Mouse (Mus musculus) lung, embryonic 14.5 days (tissue): ENCODE results near the gene Il18bp. TPM values are rescaled to one million over a fixed set of nuclear protein-coding genes. Genes with fewer than 3 reads are reported as not detected.
"Not testable (repeated sequence)": the region's sequence is repeated elsewhere in the genome, so short reads cannot be mapped to it uniquely, and the experiment has no call there.

Source experiments
- ATAC-seq: fragments of 200-750 bp; cut with Nextera tagmentation; 2 replicates; pipeline ENCODE4 v1.8.0; 2017; ENCODE audit warnings: mild to moderate bottlenecking, moderate TSS enrichment, moderate library complexity; ENCODE audit not compliant: insufficient read depth
- DNase-seq: peaks from one replicate; pipeline ENCODE4 v3.0.0-alpha.2; 2015
- H3K27ac ChIP-seq: fragments of 300-500 bp; sonication (generic); 2 replicates; pipeline ENCODE4 v1.5.1; 2014; ENCODE audit warnings: low read depth, mild to moderate bottlenecking, moderate library complexity
- H3K27me3 ChIP-seq: fragments of 300-500 bp; sonication (generic); 2 replicates; pipeline ENCODE4 v1.6.1; 2014; ENCODE audit warnings: low read length, control low read depth; ENCODE audit not compliant: insufficient read depth
- H3K36me3 ChIP-seq: fragments of 300-500 bp; sonication (generic); 2 replicates; pipeline ENCODE4 v1.6.1; 2014; ENCODE audit warnings: control low read depth; ENCODE audit not compliant: insufficient read depth
- H3K4me1 ChIP-seq: fragments of 300-500 bp; sonication (generic); 2 replicates; pipeline ENCODE4 v1.6.1; 2014; ENCODE audit warnings: antibody characterized with exemption, control low read depth; ENCODE audit not compliant: insufficient read depth
- H3K4me2 ChIP-seq: fragments of 300-500 bp; sonication (generic); 2 replicates; pipeline ENCODE4 v1.6.1; 2014; ENCODE audit warnings: mild to moderate bottlenecking
- H3K4me3 ChIP-seq: fragments of 300-500 bp; sonication (generic); 2 replicates; pipeline ENCODE4 v1.5.1; 2014; ENCODE audit warnings: low read depth, low read length
- H3K9ac ChIP-seq: fragments of 300-500 bp; sonication (generic); 2 replicates; pipeline ENCODE4 v1.6.1; 2014
- H3K9me3 ChIP-seq: fragments of 300-500 bp; sonication (generic); 2 replicates; pipeline ENCODE4 v1.6.1; 2016; ENCODE audit warnings: low read depth, low read length, control low read depth
- CTCF ChIP-seq: IDR thresholded peaks from 2 replicates; pipeline ENCODE4 v1.5.1; 2016; ENCODE audit warnings: antibody characterized with exemption, low read depth
- WGBS: fragments of 180-500 bp; shearing (Covaris S2); extraction: QIAGEN DNeasy Blood & Tissue Kit; methylation state at CpG from one replicate; pipeline ENCODE4 v1.1.7; 2014; 5-methylcytosine and 5-hydroxymethylcytosine counted together
- polyA plus RNA-seq: library from polyadenylated mRNA; unstranded; fragments of >200 nt; fragmentation: Nextera tagmentation; extraction: Ambion mirVana; gene quantifications from 2 replicates; pipeline ENCODE4 v1.2.1, GENCODE M21; 2014

Gene Il18bp
- polyA plus RNA-seq, 1 experiment from 2014 or later = 2.6 TPM

GRCm38 (mm10) chr7:102048524-102048923, 30.0 kb upstream of the Il18bp start:
- not testable (repeated sequence) for DNase-seq

GRCm38 (mm10) chr7:102042314-102042713, 23.8 kb upstream of the Il18bp start:
- no peaks in the 10 kb centered on the region for H3K27me3 ChIP-seq
- no peak for TF ChIP-seq CTCF
- H3K27ac ChIP-seq = no peak overlapping the region
- WGBS = 65% methylated on average over 2 of the region's 2 CpGs
- no peak overlapping the region for H3K4me2 ChIP-seq
- no peaks in the 10 kb centered on the region for H3K9me3 ChIP-seq
- H3K36me3 ChIP-seq = peaks cover 44% of the 10 kb centered on the region
- no peak for ATAC-seq
- DNase-seq = no peak
- H3K9ac ChIP-seq = no peak overlapping the region
- no peak overlapping the region for H3K4me3 ChIP-seq
- no peaks in the 10 kb centered on the region for H3K4me1 ChIP-seq

More at GRCm38 (mm10) chr7:102048524-102048923, 30.0 kb upstream of the Il18bp start:
- not testable (repeated sequence) for H3K27ac ChIP-seq, H3K27me3 ChIP-seq, H3K36me3 ChIP-seq, H3K4me2 ChIP-seq, H3K4me1 ChIP-seq, H3K9ac ChIP-seq, H3K4me3 ChIP-seq, H3K9me3 ChIP-seq, ATAC-seq
- TF ChIP-seq CTCF = peak; percentile 34

DNA sequence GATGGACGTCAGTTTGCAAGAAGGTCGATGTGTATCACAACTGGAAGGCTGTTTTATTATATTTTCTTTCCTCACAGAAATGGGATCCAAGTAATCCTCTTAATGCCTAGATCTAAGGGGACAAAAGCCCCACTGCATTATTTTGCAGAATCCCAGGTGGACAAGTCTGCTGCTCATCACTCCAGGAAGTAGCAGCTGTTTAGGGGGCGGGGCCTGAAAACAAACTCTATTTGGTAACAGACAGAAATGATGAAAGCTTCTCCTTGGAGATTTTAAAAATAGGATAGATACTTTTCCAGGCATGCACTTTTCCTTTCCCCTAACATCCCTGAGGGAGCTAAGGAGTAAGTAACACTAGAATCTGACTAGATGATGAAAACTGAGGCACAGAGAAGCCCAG, 18.8 kb upstream of the Il18bp start:
- Histone ChIP-seq H3K27ac (no peak overlapping the region), H3K9me3 (no peaks in the 10 kb centered on the region), H3K27me3 (no peaks in the 10 kb centered on the region), H3K4me3 (no peak overlapping the region), H3K4me1 (no peaks in the 10 kb centered on the region), H3K9ac (no peak overlapping the region), H3K36me3 (peaks cover 91% of the 10 kb centered on the region), H3K4me2 (no peak overlapping the region)
- ATAC-seq = no peak
- DNase-seq = no peak
- WGBS = 93% methylated on average over 3 of the region's 3 CpGs
- no peak for TF ChIP-seq CTCF

GRCm38 (mm10) chr7:102035534-102035933, 17.0 kb upstream of the Il18bp start:
- no peak for TF ChIP-seq CTCF
- ATAC-seq (no peak), DNase-seq (no peak)
- Histone ChIP-seq H3K4me3 (no peak overlapping the region), H3K9ac (no peak overlapping the region), H3K36me3 (peaks cover 94% of the 10 kb centered on the region), H3K4me2 (no peak overlapping the region), H3K4me1 (no peaks in the 10 kb centered on the region), H3K27ac (no peak overlapping the region), H3K9me3 (no peaks in the 10 kb centered on the region), H3K27me3 (no peaks in the 10 kb centered on the region)
- WGBS = 89% methylated on average over 2 of the region's 2 CpGs

DNA sequence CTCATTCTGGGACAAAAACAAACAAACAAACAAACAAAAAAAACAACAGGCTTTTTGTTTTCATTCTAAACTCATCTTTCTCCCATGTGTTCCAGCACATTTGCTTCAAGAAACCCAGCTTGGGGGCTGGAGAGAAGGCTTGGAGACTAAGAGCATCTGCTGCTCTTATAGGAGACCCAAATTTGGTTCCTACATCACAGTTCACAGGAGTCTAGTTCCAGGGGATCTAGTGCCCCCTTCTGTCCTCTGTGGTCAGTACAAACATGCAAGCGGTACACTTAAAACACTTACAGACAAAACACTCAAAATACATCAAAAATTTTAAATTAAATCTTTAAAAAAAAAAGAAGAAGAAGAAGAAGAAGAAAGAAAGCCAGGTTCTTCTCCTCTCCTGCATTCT, 16.4 kb upstream of the Il18bp start:
- DNase-seq (peak; percentile 24), ATAC-seq (no peak)
- Histone ChIP-seq H3K27ac (no peak overlapping the region), H3K4me3 (no peak overlapping the region), H3K9ac (no peak overlapping the region), H3K4me2 (no peak overlapping the region), H3K36me3 (peaks cover 93% of the 10 kb centered on the region), H3K27me3 (no peaks in the 10 kb centered on the region), H3K4me1 (no peaks in the 10 kb centered on the region), H3K9me3 (no peaks in the 10 kb centered on the region)
- 0 out of 2 replicates have a peak, but pooled peaks have one; percentile 8 for TF ChIP-seq CTCF
- WGBS = 93% methylated on average over 1 of the region's 1 CpGs

DNA sequence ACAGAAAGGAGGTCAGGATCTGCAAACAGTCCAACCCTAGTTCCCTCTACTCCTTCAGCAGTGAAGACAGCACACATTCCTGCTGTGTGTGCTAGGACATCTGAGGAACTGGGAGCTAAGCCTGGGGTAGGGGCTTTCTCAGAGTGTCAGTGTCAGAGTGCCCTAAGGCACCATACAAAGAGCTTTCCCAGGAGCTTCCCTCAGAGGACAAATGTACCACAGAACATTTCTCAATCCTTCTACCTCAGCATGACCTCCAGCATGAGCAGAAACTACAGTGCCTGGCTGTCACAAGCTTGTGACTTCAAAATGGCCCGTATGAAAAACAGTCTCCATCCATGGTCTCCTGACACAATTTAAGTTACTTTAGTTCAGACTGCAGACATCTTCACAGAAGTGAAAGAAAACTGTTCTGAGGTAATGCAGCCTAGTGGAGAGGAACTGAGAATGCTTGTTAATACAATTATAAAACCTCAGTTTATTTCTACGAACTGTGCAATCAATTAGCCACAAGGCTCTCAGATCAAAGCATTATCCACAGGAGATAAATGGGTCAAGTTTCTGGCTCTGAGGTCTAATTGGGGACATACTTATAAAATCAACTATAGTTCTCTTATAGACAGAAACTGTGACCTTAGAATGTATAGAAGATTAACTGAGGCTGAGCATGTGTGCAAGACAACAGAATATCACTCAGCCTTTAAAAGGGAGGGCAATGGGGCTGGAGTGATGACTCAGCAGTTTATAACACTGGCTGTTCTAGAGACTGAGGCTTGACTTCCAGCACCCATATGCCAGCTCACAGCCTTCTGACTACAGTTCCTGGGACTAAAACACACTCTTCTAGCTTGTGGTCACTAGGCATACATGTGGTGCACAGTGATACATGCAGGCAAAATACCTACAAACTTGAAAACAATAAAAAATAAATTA, 7.0 kb upstream of the Il18bp start:
- DNase-seq = no peak
- WGBS = 75% methylated on average over 2 of the region's 2 CpGs
- no peak for TF ChIP-seq CTCF
- peaks cover 68% of the 10 kb centered on the region for H3K36me3 ChIP-seq
- H3K27ac ChIP-seq = no peak overlapping the region
- H3K9me3 ChIP-seq = no peaks in the 10 kb centered on the region
- ATAC-seq = no peak
- H3K4me2 ChIP-seq = no peak overlapping the region
- H3K27me3 ChIP-seq = no peaks in the 10 kb centered on the region
- H3K4me1 ChIP-seq = no peaks in the 10 kb centered on the region
- no peak overlapping the region for H3K9ac ChIP-seq
- H3K4me3 ChIP-seq = no peak overlapping the region

GRCm38 (mm10) chr7:102023821-102024220, 5.3 kb upstream of the Il18bp start:
- Histone ChIP-seq H3K4me1 (no peaks in the 10 kb centered on the region), H3K9me3 (no peaks in the 10 kb centered on the region), H3K4me3 (no peak overlapping the region), H3K4me2 (no peak overlapping the region), H3K9ac (no peak overlapping the region), H3K27ac (no peak overlapping the region), H3K36me3 (peaks cover 67% of the 10 kb centered on the region), H3K27me3 (no peaks in the 10 kb centered on the region)
- ATAC-seq = no peak
- no peak for TF ChIP-seq CTCF
- no peak for DNase-seq
- WGBS = 93% methylated on average over 9 of the region's 9 CpGs

DNA sequence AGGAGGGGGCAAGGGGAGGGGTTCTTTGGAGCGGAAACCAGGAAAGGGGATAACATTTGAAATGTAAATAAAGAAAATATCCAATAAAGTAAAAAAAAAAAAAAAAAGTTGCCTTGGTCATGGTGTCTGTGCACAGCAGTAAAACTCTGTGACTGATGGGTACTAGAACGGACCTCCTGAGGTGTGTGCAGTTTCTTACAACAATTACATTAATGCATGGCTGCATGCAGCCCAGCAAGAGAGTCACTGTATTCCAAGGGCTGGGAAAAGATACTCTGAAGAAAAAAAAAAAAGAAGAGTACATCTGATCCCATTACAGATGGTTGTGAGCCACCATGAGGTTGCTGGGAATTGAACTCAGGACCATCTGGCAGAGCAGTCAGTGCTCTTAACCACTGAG, 2.4 kb upstream of the Il18bp start:
- not testable (repeated sequence) for H3K27me3 ChIP-seq, ATAC-seq, H3K4me3 ChIP-seq, DNase-seq, H3K4me2 ChIP-seq, H3K27ac ChIP-seq, H3K9ac ChIP-seq, H3K4me1 ChIP-seq, H3K9me3 ChIP-seq
- WGBS = 88% methylated on average over 2 of the region's 2 CpGs
- H3K36me3 ChIP-seq = peaks cover 78% of the 10 kb centered on the region
